Mouse (Mus musculus): ENCODE measurements around the gene Chic2. TPM values are rescaled to one million over a fixed set of nuclear protein-coding genes. Genes with fewer than 3 reads are reported as not detected.

Gene Chic2
- polyA plus RNA-seq, 1 experiment from 2014 or later, result 43.2 TPM

DNA sequence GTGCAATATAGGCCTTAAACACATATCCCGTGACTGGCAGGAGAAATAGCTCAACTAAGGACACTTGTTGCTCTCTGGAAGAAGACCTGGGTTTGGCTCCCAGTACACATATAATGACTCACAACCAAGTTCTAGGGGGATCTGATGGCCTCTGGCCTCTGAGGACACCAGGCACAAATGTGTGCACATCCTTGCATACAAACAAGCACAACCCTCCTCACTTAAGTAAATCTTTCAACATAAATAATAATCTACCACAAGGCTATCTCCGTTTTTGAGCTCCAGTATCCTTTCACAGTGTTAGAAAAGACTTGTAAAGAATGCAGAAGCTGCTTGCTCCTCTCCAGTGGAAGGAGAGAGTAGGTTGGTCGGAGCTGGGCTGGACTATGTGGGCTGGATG is 29.1 kb upstream of the Chic2 start:
- Histone ChIP-seq H3K4me3 (ENCODE audit: low read depth, low read length) (no peak overlapping the region), H3K4me1 (ENCODE audit: insufficient read depth) (no peaks in the 10 kb centered on the region), H3K9me3 (ENCODE audit: low read depth, low read length) (no peaks in the 10 kb centered on the region), H3K9ac (no peak overlapping the region), H3K36me3 (ENCODE audit: insufficient read depth) (no peaks in the 10 kb centered on the region), H3K27me3 (ENCODE audit: insufficient read depth, low read length) (peaks cover 100% of the 10 kb centered on the region), H3K27ac (ENCODE audit: low read depth) (no peak overlapping the region), H3K4me2 (no peak overlapping the region)
- TF ChIP-seq CTCF (IDR thresholded peaks at IDR 0.05; ENCODE audit: low read depth), result no peak
- DNase-seq (no peak), ATAC-seq (ENCODE audit: insufficient read depth) (no peak)
- 18% methylated on average over 3 of the region's 3 CpGs for WGBS

DNA sequence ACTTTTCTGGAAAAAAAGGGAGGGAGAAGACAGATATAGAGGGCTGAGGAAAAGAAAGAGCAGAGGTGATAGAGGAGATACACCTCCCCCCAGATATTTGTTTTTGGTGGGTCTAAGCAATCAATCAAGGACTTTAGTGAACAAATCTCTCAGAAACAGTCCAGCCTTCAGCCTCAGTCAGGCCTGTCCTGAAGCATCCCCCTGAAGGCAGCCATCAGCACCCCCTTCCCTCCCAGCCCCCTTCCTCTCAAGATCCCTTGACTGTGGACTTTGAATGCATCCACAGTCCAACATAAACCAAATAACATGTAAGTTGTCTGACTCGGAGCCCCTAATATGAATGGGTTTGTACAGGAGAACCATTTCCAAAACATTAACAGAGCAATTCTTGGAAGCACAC is 28.6 kb upstream of the Chic2 start:
- Histone ChIP-seq H3K27ac (ENCODE audit: low read depth) (no peak overlapping the region), H3K27me3 (ENCODE audit: insufficient read depth, low read length) (peaks cover 100% of the 10 kb centered on the region), H3K4me2 (no peak overlapping the region), H3K36me3 (ENCODE audit: insufficient read depth) (no peaks in the 10 kb centered on the region), H3K4me1 (ENCODE audit: insufficient read depth) (no peaks in the 10 kb centered on the region), H3K9ac (no peak overlapping the region), H3K9me3 (ENCODE audit: low read depth, low read length) (no peaks in the 10 kb centered on the region), H3K4me3 (ENCODE audit: low read depth, low read length) (no peak overlapping the region)
- 30% methylated on average over 1 of the region's 1 CpGs for WGBS
- no peak for ATAC-seq (ENCODE audit: insufficient read depth)
- no peak for TF ChIP-seq CTCF (IDR thresholded peaks at IDR 0.05; ENCODE audit: low read depth)
- no peak for DNase-seq

DNA sequence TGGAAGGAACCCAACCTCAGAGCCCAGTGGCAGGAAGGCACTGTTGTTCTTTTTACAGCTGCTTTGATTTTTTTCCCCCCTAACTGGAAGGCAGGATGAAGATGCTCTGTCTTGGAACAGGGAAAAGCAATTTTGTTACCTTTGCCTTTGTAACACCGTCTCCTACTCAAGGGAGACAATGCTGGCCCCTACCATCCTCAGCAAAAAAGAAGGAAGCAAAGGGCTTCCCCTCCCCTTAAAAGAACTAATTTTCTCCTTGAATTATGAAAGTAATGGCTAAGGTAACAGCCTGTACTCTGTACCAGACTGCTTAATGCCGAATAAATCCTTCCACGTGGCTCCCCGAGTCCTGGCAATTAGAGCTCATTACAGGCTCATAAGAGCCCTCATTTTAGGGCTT is 28.0 kb upstream of the Chic2 start:
- ATAC-seq (ENCODE audit: insufficient read depth), result no peak
- Histone ChIP-seq H3K4me1 (ENCODE audit: insufficient read depth) (no peaks in the 10 kb centered on the region), H3K4me2 (no peak overlapping the region), H3K27ac (ENCODE audit: low read depth) (no peak overlapping the region), H3K27me3 (ENCODE audit: insufficient read depth, low read length) (peaks cover 100% of the 10 kb centered on the region), H3K36me3 (ENCODE audit: insufficient read depth) (no peaks in the 10 kb centered on the region), H3K9me3 (ENCODE audit: low read depth, low read length) (no peaks in the 10 kb centered on the region), H3K4me3 (ENCODE audit: low read depth, low read length) (no peak overlapping the region), H3K9ac (no peak overlapping the region)
- DNase-seq, result no peak
- WGBS, result 8% methylated on average over 4 of the region's 4 CpGs
- no peak for TF ChIP-seq CTCF (IDR thresholded peaks at IDR 0.05; ENCODE audit: low read depth)

DNA sequence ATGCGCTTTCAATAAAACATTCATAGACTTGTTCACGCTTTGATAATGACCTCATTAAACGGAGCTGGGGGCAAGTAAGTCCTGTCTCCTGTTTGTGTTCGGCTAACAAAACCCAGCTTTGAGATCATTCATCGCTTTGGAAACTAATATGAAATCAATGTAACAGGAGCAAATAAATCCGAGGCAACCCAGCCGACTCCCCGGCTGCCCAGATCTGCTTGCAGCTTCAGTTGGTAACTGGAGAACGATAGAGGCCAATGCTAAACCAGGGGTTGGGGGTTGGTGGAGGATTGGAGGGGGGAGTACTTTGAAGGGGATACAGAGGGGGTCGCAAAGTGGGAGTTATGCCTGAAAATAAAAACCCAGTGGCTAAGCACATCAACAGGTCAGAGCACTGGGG is 27.4 kb upstream of the Chic2 start:
- H3K4me1 ChIP-seq (ENCODE audit: insufficient read depth), result no peaks in the 10 kb centered on the region
- no peaks in the 10 kb centered on the region for H3K9me3 ChIP-seq (ENCODE audit: low read depth, low read length)
- WGBS, result 3% methylated on average over 10 of the region's 10 CpGs
- peaks cover 99% of the 10 kb centered on the region for H3K27me3 ChIP-seq (ENCODE audit: insufficient read depth, low read length)
- no peak for TF ChIP-seq CTCF (IDR thresholded peaks at IDR 0.05; ENCODE audit: low read depth)
- H3K36me3 ChIP-seq (ENCODE audit: insufficient read depth), result no peaks in the 10 kb centered on the region
- no peak overlapping the region for H3K27ac ChIP-seq (ENCODE audit: low read depth)
- H3K9ac ChIP-seq, result no peak overlapping the region
- no peak overlapping the region for H3K4me2 ChIP-seq
- no peak for ATAC-seq (ENCODE audit: insufficient read depth)
- H3K4me3 ChIP-seq (ENCODE audit: low read depth, low read length), result no peak overlapping the region
- no peak for DNase-seq

DNA sequence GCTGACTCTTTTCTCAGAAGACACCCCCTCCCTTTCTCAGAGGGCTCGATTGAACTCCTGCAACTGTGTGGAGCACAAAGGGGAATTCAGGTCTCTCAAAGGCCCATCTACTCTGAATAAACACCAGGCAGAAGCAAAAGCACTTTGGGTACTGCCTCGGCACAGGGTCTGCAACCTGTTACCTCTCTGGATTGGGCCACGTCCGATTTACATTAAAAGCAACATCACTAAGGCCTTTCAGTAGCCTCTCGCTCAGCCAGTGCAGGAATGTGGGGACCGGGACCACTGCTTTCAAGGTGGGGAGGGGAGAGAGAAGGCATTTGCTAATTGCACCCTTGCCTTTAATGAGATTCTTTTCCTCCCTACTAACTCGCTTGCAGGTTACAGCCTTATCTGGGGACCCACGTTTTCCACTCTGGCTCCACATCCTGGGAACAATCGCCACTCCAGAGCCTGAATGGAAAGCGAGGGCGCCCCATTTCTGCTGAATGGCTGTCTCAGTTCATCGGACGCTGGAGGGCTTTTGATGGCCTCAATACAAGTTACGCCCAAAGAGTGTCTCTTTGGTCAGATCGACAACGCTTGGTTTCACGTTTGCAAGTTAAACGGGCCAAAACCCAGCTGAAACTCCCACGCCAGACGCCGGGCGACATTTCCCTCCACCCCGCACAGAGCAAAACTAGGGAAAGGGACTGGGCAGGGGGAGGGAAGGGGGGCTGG is 26.2 kb upstream of the Chic2 start:
- Histone ChIP-seq H3K4me2 (no peak overlapping the region), H3K36me3 (ENCODE audit: insufficient read depth) (no peaks in the 10 kb centered on the region), H3K27me3 (ENCODE audit: insufficient read depth, low read length) (peaks cover 88% of the 10 kb centered on the region), H3K4me3 (ENCODE audit: low read depth, low read length) (no peak overlapping the region), H3K27ac (ENCODE audit: low read depth) (no peak overlapping the region), H3K9ac (no peak overlapping the region), H3K9me3 (ENCODE audit: low read depth, low read length) (no peaks in the 10 kb centered on the region), H3K4me1 (ENCODE audit: insufficient read depth) (no peaks in the 10 kb centered on the region)
- no peak for TF ChIP-seq CTCF (IDR thresholded peaks at IDR 0.05; ENCODE audit: low read depth)
- ATAC-seq (ENCODE audit: insufficient read depth) (no peak), DNase-seq (no peak)
- 3% methylated on average over 23 of the region's 23 CpGs for WGBS

DNA sequence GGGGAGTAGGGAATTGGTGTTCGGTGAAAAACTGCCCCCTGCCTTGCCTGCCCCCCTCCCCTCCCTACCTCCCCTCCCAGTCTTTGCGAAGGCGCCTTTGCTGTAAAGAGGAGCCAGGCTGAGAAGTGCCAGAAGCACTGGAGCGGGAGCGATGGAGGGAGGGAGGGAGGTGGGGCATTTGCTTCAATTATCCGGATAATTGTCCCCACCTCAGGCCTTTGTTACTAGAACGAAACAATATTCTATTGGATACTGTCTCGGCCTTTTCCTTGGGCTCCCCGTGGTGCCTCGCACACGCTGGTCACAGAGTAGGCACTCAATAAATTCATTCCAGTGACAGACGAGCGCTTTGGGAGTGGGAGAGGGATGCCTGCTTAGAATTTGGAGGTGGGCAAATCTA is 25.6 kb upstream of the Chic2 start:
- Histone ChIP-seq H3K27me3 (ENCODE audit: insufficient read depth, low read length) (peaks cover 81% of the 10 kb centered on the region), H3K4me2 (no peak overlapping the region), H3K4me1 (ENCODE audit: insufficient read depth) (no peaks in the 10 kb centered on the region), H3K9ac (no peak overlapping the region), H3K4me3 (ENCODE audit: low read depth, low read length) (no peak overlapping the region), H3K27ac (ENCODE audit: low read depth) (no peak overlapping the region), H3K9me3 (ENCODE audit: low read depth, low read length) (no peaks in the 10 kb centered on the region), H3K36me3 (ENCODE audit: insufficient read depth) (no peaks in the 10 kb centered on the region)
- ATAC-seq (ENCODE audit: insufficient read depth) (no peak), DNase-seq (no peak)
- TF ChIP-seq CTCF (IDR thresholded peaks at IDR 0.05; ENCODE audit: low read depth), result no peak
- 2% methylated on average over 13 of the region's 13 CpGs for WGBS

DNA sequence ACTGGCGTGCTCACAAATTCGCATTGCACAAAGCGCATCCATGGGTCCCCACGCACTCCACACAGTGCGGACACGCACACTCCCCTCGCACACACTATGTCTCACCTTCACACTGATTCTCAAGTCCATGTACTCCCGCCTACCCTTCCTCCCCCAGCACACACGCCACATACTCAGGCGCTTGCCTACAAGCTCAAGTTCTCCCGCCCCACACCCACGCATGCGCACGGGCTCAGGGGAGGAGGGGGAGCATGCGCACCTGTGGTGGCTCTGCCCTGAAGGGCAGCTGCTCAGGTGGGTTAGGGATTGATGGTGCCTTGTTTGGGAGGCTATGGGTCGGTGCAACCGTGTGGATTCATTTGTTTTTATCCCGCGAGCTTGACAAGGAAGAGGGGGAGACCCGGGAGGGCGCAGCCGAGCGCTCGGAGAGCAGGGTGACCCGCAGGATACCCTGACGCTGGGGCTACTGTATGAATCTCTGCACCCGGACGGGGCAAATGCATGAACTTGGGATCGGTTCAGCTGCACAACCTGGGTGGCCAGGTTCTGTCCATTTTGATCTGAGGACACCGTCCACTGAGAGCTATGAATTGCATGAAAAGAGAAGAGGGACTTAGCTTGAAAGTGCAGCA is 22.7 kb upstream of the Chic2 start:
- under 1% methylated on average over 30 of the region's 30 CpGs for WGBS
- Histone ChIP-seq H3K4me3 (ENCODE audit: low read depth, low read length) (peak overlapping the region; percentile 40), H3K4me1 (ENCODE audit: insufficient read depth) (no peaks in the 10 kb centered on the region), H3K9me3 (ENCODE audit: low read depth, low read length) (no peaks in the 10 kb centered on the region), H3K9ac (0 out of 2 replicates have a peak overlapping the region, but pooled peaks have one; percentile 5), H3K36me3 (ENCODE audit: insufficient read depth) (no peaks in the 10 kb centered on the region), H3K27me3 (ENCODE audit: insufficient read depth, low read length) (peaks cover 52% of the 10 kb centered on the region), H3K4me2 (peak overlapping the region; percentile 80), H3K27ac (ENCODE audit: low read depth) (no peak overlapping the region)
- ATAC-seq (ENCODE audit: insufficient read depth) (peak; percentile 79), DNase-seq (peak; percentile 72)
- TF ChIP-seq CTCF (IDR thresholded peaks at IDR 0.05; ENCODE audit: low read depth), result no peak

Measured in lung, embryonic 14.5 days (tissue).